Comparison of ENCODE assay signal across 9 mouse cellular contexts in genomic region chr11:114472501-114473260, GRCm38 (mm10).
DNase-seq lines count a peak whose midpoint lies in the region; ATAC-seq and TF ChIP-seq lines count a peak whose summit lies in the region.
"Had no signal": no experiment of that assay in that cellular context is flagged by ENCODE, and none has a peak within 500 bp of the region (broad histone marks: within the 10 kb centered on the region; RNA-seq: fewer than 3 reads in every experiment).

No protein-coding gene starts in this region.

- no peak overlapping the region for H3K9ac ChIP-seq in intestine, embryonic 16.5 days (ENCODE audit: low read depth, low read length)
- no peak overlapping the region for H3K9ac ChIP-seq in neural tube, embryonic 13.5 days

- peaks cover 48% of the 10 kb centered on the region for H3K4me1 ChIP-seq in embryonic facial prominence, embryonic 10.5 days
- peaks cover 15% of the 10 kb centered on the region for H3K4me1 ChIP-seq in intestine, embryonic 16.5 days (ENCODE audit: control insufficient read depth, insufficient read depth, low read length)
- peaks cover 42% of the 10 kb centered on the region for H3K4me1 ChIP-seq in neural tube, embryonic 13.5 days (replicated peaks)
- H3K4me1 ChIP-seq in thymus, adult 2 months (replicated peaks; ENCODE audit: control insufficient read depth, insufficient read depth, low read length) = no peaks in the 10 kb centered on the region
- H3K4me1 ChIP-seq in kidney, adult 2 months (ENCODE audit: control insufficient read depth, insufficient read depth, low read length) = no peaks in the 10 kb centered on the region

- ATAC-seq in intestine, embryonic 16.5 days = no peak
- ATAC-seq in neural tube, embryonic 13.5 days (ENCODE audit: low read depth) = peak; percentile 65

- H3K36me3 ChIP-seq in embryonic facial prominence, embryonic 10.5 days (replicated peaks) = no peaks in the 10 kb centered on the region
- H3K36me3 ChIP-seq in intestine, embryonic 16.5 days (ENCODE audit: control insufficient read depth, insufficient read depth, low read length) = no peaks in the 10 kb centered on the region
- H3K36me3 ChIP-seq in neural tube, embryonic 13.5 days = no peaks in the 10 kb centered on the region
- no peaks in the 10 kb centered on the region for H3K36me3 ChIP-seq in thymus, adult 2 months (ENCODE audit: control insufficient read depth, insufficient read depth, low read length)
- H3K36me3 ChIP-seq in kidney, adult 2 months (ENCODE audit: control insufficient read depth, insufficient read depth, low read length) = no peaks in the 10 kb centered on the region

- no peaks in the 10 kb centered on the region for H3K9me3 ChIP-seq in embryonic facial prominence, embryonic 10.5 days
- H3K9me3 ChIP-seq in intestine, embryonic 16.5 days (ENCODE audit: control insufficient read depth, low read length) = no peaks in the 10 kb centered on the region
- H3K9me3 ChIP-seq in neural tube, embryonic 13.5 days = no peaks in the 10 kb centered on the region

- WGBS in embryonic facial prominence, embryonic 10.5 days = 9% methylated on average over 22 of the region's 22 CpGs
- WGBS in intestine, embryonic 16.5 days = 23% methylated on average over 22 of the region's 22 CpGs
- 7% methylated on average over 22 of the region's 22 CpGs for WGBS in neural tube, embryonic 13.5 days
- WGBS in thymus, adult 2 months = 46% methylated on average over 22 of the region's 22 CpGs
- WGBS in kidney, adult 2 months = 21% methylated on average over 22 of the region's 22 CpGs

- no peak for TF ChIP-seq CTCF in thymus, adult 2 months (IDR thresholded peaks at IDR 0.05; ENCODE audit: borderline replicate concordance, control insufficient read depth, extremely low read depth, insufficient read depth, low read length, poor library complexity)
- no peak for TF ChIP-seq CTCF in kidney, adult 2 months (conservative IDR thresholded peaks at IDR 0.05; ENCODE audit: insufficient read depth, insufficient read length, low read depth, low read length)

- DNase-seq in layer of hippocampus, adult 11-12 months (ENCODE audit: low spot score) = peak; percentile 48
- no peak for DNase-seq in layer of hippocampus, adult 9-10 months (ENCODE audit: low spot score)
- peak; percentile 33 for DNase-seq in embryonic facial prominence, embryonic 10.5 days (ENCODE audit: low spot score)
- DNase-seq in thymus, adult 2 months = no peak
- DNase-seq in urinary bladder, postnatal 4 days (ENCODE audit: low spot score in 2 of 2) = no peak
- DNase-seq in kidney, adult 2 months = no peak

- H3K4me3 ChIP-seq in embryonic facial prominence, embryonic 10.5 days = peak overlapping the region; percentile 25; the same call in 1 of the 2 replicates
- no peak overlapping the region for H3K4me3 ChIP-seq in intestine, embryonic 16.5 days (ENCODE audit: low read length)
- H3K4me3 ChIP-seq in neural tube, embryonic 13.5 days = no peak overlapping the region
- H3K4me3 ChIP-seq in thymus, adult 2 months (ENCODE audit: control insufficient read depth, insufficient read depth, low read length) = no peak overlapping the region
- no peak overlapping the region for H3K4me3 ChIP-seq in kidney, adult 2 months (ENCODE audit: insufficient read depth, low read depth, low read length)
- H3K4me3 ChIP-seq: myocyte had no signal

- H3K4me2 ChIP-seq in intestine, embryonic 16.5 days (ENCODE audit: low read depth, low read length) = 0 out of 2 replicates have a peak overlapping the region, but pooled peaks have one; percentile 10
- peak overlapping the region; percentile 32 for H3K4me2 ChIP-seq in neural tube, embryonic 13.5 days

- TF ChIP-seq POLR2A in thymus, adult 2 months (IDR thresholded peaks at IDR 0.05; ENCODE audit: control insufficient read depth, extremely low read depth, insufficient read depth, low read length, poor library complexity) = no peak
- no peak for TF ChIP-seq POLR2A in kidney, adult 2 months (IDR thresholded peaks at IDR 0.05; ENCODE audit: low read depth, low read length)

- peak overlapping the region; percentile 15; the same call in 1 of the 2 replicates for H3K27ac ChIP-seq in embryonic facial prominence, embryonic 10.5 days (replicated peaks)
- no peak overlapping the region for H3K27ac ChIP-seq in intestine, embryonic 16.5 days (ENCODE audit: low read length)
- peak overlapping the region; percentile 87 for H3K27ac ChIP-seq in neural tube, embryonic 13.5 days (replicated peaks)
- no peak overlapping the region for H3K27ac ChIP-seq in thymus, adult 2 months (ENCODE audit: control insufficient read depth, insufficient read depth, low read length)
- H3K27ac ChIP-seq in kidney, adult 2 months (ENCODE audit: insufficient read depth, low read depth, low read length) = no peak overlapping the region

- peaks cover 50% of the 10 kb centered on the region for H3K27me3 ChIP-seq in embryonic facial prominence, embryonic 10.5 days (replicated peaks; ENCODE audit: low read depth, poor library complexity, severe bottlenecking)
- peaks cover 3% of the 10 kb centered on the region; the same call in 1 of the 2 replicates for H3K27me3 ChIP-seq in intestine, embryonic 16.5 days (replicated peaks; ENCODE audit: control insufficient read depth, insufficient read depth, low read length)
- peaks cover 4% of the 10 kb centered on the region; the same call in 1 of the 2 replicates for H3K27me3 ChIP-seq in neural tube, embryonic 13.5 days
- no peaks in the 10 kb centered on the region for H3K27me3 ChIP-seq in thymus, adult 2 months (ENCODE audit: control insufficient read depth, insufficient read depth, low read length)
- H3K27me3 ChIP-seq in kidney, adult 2 months (replicated peaks; ENCODE audit: control insufficient read depth, insufficient read depth, low read length) = no peaks in the 10 kb centered on the region

Comparison
In these comparisons a context has a peak if more than half of its experiments do, and no peak if none do; other contexts are left out.
1. DNase-seq: peak in layer of hippocampus, adult 11-12 months (single experiment) and embryonic facial prominence, embryonic 10.5 days (single experiment); none in layer of hippocampus, adult 9-10 months (single experiment), thymus, adult 2 months (single experiment), urinary bladder, postnatal 4 days (0 of 2) and kidney, adult 2 months (single experiment).
2. H3K27ac ChIP-seq: peak in embryonic facial prominence, embryonic 10.5 days (single experiment) and neural tube, embryonic 13.5 days (single experiment); none in intestine, embryonic 16.5 days (single experiment), thymus, adult 2 months (single experiment) and kidney, adult 2 months (single experiment).